Mouse (Mus musculus): ENCODE measurements around the gene Frrs1l. TPM values are rescaled to one million over a fixed set of nuclear protein-coding genes. Genes with fewer than 3 reads are reported as not detected.

Gene Frrs1l
- polyA plus RNA-seq, 1 experiment from 2014 or later: 1.1 TPM

DNA sequence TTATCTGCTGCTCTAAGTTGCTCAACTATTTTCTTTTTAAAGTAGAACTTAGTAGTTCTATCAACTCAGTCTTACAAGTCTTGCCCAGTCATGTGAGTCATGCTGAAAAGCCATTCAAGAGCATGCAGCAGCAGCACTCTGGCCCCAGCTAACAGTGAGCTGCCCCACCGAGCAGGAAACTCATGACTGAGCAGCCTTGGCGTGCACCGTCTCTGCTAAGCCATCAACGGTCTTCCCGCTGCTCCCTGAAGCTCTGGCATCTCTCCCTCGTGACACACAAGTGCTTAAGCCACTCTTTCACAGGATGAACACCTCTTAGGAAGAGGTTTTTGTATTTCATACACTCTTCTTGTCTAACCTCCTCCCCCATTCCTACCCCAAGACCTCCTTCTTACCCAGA is 53.1 kb downstream of the Frrs1l start:
- Histone ChIP-seq H3K36me3 (peaks cover 3% of the 10 kb centered on the region; the same call in 1 of the 2 replicates), H3K27ac (no peak overlapping the region)
- ATAC-seq (ENCODE audit: insufficient read depth, low FRiP score, low read depth): no peak

DNA sequence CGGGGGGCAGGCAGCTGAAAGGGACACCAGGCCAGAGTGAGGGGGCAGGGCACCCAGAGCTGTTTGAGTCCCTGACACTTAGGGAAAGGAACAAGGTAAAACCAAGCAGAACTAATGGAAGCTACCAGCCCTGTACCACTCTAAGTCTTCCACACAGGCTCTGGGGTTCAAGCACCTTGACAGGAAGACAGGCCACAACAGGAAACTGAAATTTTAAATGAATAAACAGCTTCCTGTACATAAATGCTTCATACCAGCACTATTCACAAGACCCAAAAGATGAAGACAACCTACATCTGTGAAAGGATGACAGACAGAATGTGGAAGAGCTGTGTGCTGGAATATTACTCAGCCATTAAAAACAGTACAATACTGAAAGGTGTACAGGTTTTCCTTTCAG is 54.9 kb downstream of the Frrs1l start:
- H3K4me1 ChIP-seq: no peaks in the 10 kb centered on the region
- no CpG with 5 or more reads among the region's 1 CpGs for WGBS
- H3K4me2 ChIP-seq: no peak overlapping the region
- H3K4me3 ChIP-seq (replicated peaks): no peak overlapping the region
- H3K27me3 ChIP-seq (replicated peaks): no peaks in the 10 kb centered on the region
- peaks cover 3% of the 10 kb centered on the region; the same call in 1 of the 2 replicates for H3K36me3 ChIP-seq
- no peaks in the 10 kb centered on the region for H3K9me3 ChIP-seq
- ATAC-seq (ENCODE audit: insufficient read depth, low FRiP score, low read depth): no peak
- no peak overlapping the region for H3K27ac ChIP-seq
- H3K9ac ChIP-seq: no peak overlapping the region

More for the DNA sequence above, 53.1 kb downstream of the Frrs1l start:
- no peak overlapping the region for H3K4me2 ChIP-seq
- H3K9ac ChIP-seq: no peak overlapping the region
- H3K4me1 ChIP-seq: no peaks in the 10 kb centered on the region
- 52% methylated on average over 6 of the region's 6 CpGs for WGBS
- no peak overlapping the region for H3K4me3 ChIP-seq (replicated peaks)
- H3K9me3 ChIP-seq: no peaks in the 10 kb centered on the region
- H3K27me3 ChIP-seq (replicated peaks): no peaks in the 10 kb centered on the region

DNA sequence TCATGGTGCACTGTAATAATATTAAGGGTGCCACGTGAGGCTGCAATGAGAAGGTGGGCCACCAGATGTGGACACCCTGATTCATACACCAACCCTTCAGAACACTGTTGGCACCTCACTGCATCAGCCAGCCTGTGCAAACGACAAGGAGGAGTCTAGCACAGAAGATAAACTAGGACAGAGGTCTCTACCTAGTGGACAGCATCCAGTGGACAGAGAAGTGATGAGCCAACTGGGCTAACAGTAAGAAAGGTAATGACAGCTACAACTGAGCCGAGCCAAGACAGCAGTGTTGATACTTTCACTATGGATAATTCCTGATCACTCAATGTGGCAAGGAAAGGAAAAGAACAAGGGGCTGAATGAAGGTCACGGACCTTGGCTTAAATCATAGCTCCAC is 57.0 kb downstream of the Frrs1l start:
- H3K4me1 ChIP-seq: no peaks in the 10 kb centered on the region
- no peak overlapping the region for H3K27ac ChIP-seq
- peaks cover 3% of the 10 kb centered on the region; the same call in 1 of the 2 replicates for H3K36me3 ChIP-seq
- H3K9ac ChIP-seq: no peak overlapping the region
- no peak overlapping the region for H3K4me2 ChIP-seq
- ATAC-seq (ENCODE audit: insufficient read depth, low FRiP score, low read depth): no peak
- H3K9me3 ChIP-seq: no peaks in the 10 kb centered on the region
- H3K4me3 ChIP-seq (replicated peaks): no peak overlapping the region
- WGBS: 89% methylated on average over 4 of the region's 4 CpGs
- no peaks in the 10 kb centered on the region for H3K27me3 ChIP-seq (replicated peaks)

DNA sequence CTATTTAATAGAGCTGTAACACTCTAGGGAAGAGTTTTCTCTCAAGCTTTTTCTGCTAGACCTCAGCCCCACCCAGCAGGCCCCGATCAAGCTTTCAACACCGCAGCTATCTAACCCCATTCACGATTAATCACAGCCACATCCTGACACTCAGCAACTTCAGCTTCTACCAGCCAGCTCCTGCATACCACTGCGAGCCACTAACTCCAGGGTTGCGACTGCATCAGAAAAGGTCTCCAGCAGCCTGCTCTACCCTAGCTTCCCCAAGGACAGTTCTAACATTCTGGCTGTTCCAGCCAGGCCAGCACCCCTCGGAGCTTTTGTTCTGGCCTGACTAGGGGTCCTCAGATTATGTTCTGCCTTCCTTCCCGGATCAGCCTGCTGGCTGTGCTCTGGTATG is 58.1 kb downstream of the Frrs1l start:
- H3K36me3 ChIP-seq: peaks cover 3% of the 10 kb centered on the region; the same call in 1 of the 2 replicates
- H3K4me2 ChIP-seq: no peak overlapping the region
- H3K4me1 ChIP-seq: no peaks in the 10 kb centered on the region
- no peaks in the 10 kb centered on the region for H3K27me3 ChIP-seq (replicated peaks)
- WGBS: 69% methylated on average over 7 of the region's 7 CpGs
- ATAC-seq (ENCODE audit: insufficient read depth, low FRiP score, low read depth): no peak
- no peaks in the 10 kb centered on the region for H3K9me3 ChIP-seq
- H3K4me3 ChIP-seq (replicated peaks): no peak overlapping the region
- no peak overlapping the region for H3K27ac ChIP-seq
- no peak overlapping the region for H3K9ac ChIP-seq

DNA sequence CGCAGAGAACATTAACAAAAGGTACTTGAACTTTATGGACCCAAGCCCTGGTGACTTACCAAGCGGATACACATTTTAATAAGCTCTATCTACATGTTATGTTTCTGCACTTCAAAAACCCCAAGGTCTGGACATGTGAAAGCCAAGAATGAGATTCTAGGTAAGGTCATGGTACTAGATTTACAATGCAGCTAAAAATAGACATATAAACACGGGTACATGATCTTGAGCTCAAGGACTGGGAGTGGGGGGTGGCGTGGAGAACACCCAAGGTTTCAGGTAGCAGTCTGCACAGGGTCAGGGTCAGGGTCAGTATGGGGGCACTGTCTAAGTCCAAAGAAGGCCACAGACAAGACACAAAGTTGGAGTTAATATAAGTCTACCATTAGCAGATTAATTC is 59.9 kb downstream of the Frrs1l start:
- Histone ChIP-seq H3K4me3 (replicated peaks) (no peak overlapping the region), H3K27me3 (replicated peaks) (no peaks in the 10 kb centered on the region), H3K27ac (no peak overlapping the region), H3K4me1 (no peaks in the 10 kb centered on the region), H3K4me2 (no peak overlapping the region), H3K36me3 (peaks cover 2% of the 10 kb centered on the region; the same call in 1 of the 2 replicates), H3K9me3 (no peaks in the 10 kb centered on the region), H3K9ac (no peak overlapping the region)
- 71% methylated on average over 4 of the region's 4 CpGs for WGBS
- ATAC-seq (ENCODE audit: insufficient read depth, low FRiP score, low read depth): no peak

DNA sequence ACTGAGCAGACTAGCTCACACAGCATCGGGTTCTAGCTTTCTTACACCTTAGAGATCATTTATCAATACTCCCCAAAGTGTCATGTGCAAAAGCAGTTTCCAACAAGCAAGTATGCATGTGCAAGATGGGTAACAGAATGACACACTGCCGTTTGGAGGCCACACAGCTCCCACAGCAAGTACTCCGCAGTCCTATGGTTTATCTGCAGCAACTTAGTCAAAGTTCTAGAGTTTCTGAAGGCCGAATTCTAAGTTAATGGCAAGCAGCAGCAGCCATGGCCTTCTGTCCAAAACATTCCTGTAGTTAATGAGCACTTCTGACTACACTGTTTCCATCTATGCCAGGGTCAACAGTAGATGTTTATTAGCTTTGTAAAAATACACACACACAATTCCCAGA is 63.2 kb downstream of the Frrs1l start:
- Histone ChIP-seq H3K9ac (no peak overlapping the region), H3K36me3 (peaks cover 25% of the 10 kb centered on the region), H3K4me3 (replicated peaks) (no peak overlapping the region), H3K4me1 (no peaks in the 10 kb centered on the region), H3K4me2 (no peak overlapping the region), H3K27me3 (replicated peaks) (no peaks in the 10 kb centered on the region), H3K27ac (no peak overlapping the region), H3K9me3 (no peaks in the 10 kb centered on the region)
- ATAC-seq (ENCODE audit: insufficient read depth, low FRiP score, low read depth): no peak
- 80% methylated on average over 4 of the region's 4 CpGs for WGBS

DNA sequence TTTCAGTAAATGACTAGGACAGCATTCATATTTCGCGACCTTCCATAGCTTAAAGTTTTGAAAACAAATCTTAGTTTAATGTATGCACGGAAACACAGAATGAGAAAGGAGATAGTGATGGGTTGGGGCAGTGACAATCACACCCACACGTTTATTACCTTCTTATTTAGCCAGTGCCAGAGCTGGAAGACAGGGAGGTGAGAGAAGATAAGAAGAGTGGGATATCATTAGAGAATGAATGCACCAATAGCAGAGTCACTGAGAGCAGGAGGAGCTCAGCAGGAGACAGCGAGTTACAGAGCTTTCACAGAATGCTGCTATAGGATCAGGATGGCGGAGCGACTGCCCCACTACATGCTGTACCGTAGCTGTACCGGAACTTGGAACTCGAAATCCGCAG is 68.0 kb downstream of the Frrs1l start:
- H3K27me3 ChIP-seq (replicated peaks): no peaks in the 10 kb centered on the region
- no peak overlapping the region for H3K4me3 ChIP-seq (replicated peaks)
- no peaks in the 10 kb centered on the region for H3K4me1 ChIP-seq
- H3K9ac ChIP-seq: no peak overlapping the region
- H3K9me3 ChIP-seq: no peaks in the 10 kb centered on the region
- 92% methylated on average over 11 of the region's 11 CpGs for WGBS
- ATAC-seq (ENCODE audit: insufficient read depth, low FRiP score, low read depth): no peak
- H3K36me3 ChIP-seq: peaks cover 25% of the 10 kb centered on the region
- no peak overlapping the region for H3K4me2 ChIP-seq
- no peak overlapping the region for H3K27ac ChIP-seq

DNA sequence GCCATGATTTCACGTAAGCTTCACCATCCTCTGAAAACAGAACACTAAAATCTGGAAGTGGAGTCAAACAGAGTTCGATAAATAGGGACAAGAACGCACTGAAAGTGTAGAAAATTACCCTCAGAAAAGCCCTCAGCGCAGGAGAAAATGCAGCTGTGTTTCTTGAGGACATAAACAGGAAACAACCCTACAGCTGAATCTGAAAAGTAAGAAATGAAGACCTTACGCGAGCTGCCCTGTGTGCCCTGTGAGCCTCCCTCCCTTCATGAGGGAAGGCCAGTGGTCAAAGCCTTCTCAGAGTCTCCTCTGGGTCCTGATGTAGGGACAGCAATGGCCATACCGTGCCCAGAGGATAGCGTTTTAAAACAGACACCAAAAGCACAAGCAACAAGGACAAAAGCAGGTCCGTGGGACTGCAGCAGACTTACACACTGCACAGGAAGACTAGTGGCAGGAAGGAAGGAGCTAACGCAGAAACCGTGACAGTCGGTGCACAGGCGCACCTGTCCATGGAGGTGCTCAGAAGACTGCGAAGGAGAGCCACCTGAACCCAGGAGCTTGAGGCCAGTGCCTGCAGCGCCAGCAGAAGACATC is 74.4 kb downstream of the Frrs1l start:
- Histone ChIP-seq H3K9me3 (no peaks in the 10 kb centered on the region), H3K4me1 (no peaks in the 10 kb centered on the region), H3K36me3 (peaks cover 25% of the 10 kb centered on the region), H3K9ac (no peak overlapping the region), H3K27me3 (replicated peaks) (no peaks in the 10 kb centered on the region), H3K4me3 (replicated peaks) (no peak overlapping the region), H3K4me2 (no peak overlapping the region), H3K27ac (no peak overlapping the region)
- ATAC-seq (ENCODE audit: insufficient read depth, low FRiP score, low read depth): no peak
- 80% methylated on average over 15 of the region's 15 CpGs for WGBS

DNA sequence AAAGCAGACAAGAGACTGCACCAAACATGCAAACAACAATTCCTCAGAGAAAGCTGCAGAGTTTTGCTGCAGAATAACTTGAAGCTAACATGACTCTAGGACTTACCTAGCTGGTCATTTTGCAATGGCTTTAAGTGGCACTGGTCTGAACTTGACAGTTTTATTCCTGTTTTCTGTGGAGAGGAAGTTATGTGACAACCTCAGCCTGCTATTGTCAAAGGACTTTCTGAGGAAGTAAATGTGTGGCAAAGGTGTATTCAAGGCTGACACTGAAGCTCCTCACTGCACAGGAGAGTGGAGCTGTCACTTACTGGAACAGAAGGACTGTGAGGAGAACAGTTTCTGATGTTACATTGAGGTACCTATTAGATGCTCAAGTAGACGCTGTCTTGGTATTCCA is 75.4 kb downstream of the Frrs1l start:
- Histone ChIP-seq H3K9ac (no peak overlapping the region), H3K4me3 (replicated peaks) (no peak overlapping the region), H3K9me3 (no peaks in the 10 kb centered on the region), H3K27ac (no peak overlapping the region), H3K4me2 (no peak overlapping the region), H3K27me3 (replicated peaks) (no peaks in the 10 kb centered on the region), H3K4me1 (no peaks in the 10 kb centered on the region), H3K36me3 (peaks cover 34% of the 10 kb centered on the region)
- no peak for ATAC-seq (ENCODE audit: insufficient read depth, low FRiP score, low read depth)
- WGBS: 81% methylated on average over 1 of the region's 1 CpGs

DNA sequence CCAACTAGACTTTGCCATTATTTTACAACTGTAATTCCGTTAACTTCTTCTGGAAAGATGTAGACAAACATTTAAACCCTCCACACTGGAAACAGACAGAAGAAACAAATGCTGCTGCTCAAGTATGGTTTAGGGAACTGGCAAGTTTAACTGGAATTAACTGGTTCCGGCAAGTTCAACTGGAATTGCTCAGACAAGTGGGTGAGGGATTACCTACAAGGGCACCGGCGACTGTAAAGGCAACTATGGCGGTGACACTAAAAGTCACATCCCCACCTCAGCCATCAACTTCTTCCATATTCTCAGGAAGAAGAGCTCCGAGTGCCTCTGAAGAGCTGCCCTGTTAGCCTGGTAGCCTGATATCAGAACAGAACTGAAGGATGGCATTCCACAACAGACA is 75.9 kb downstream of the Frrs1l start:
- Histone ChIP-seq H3K4me1 (no peaks in the 10 kb centered on the region), H3K4me3 (replicated peaks) (no peak overlapping the region), H3K27ac (no peak overlapping the region), H3K9me3 (no peaks in the 10 kb centered on the region), H3K27me3 (replicated peaks) (no peaks in the 10 kb centered on the region), H3K36me3 (peaks cover 37% of the 10 kb centered on the region), H3K4me2 (no peak overlapping the region), H3K9ac (no peak overlapping the region)
- WGBS: 85% methylated on average over 6 of the region's 6 CpGs
- ATAC-seq (ENCODE audit: insufficient read depth, low FRiP score, low read depth): no peak

DNA sequence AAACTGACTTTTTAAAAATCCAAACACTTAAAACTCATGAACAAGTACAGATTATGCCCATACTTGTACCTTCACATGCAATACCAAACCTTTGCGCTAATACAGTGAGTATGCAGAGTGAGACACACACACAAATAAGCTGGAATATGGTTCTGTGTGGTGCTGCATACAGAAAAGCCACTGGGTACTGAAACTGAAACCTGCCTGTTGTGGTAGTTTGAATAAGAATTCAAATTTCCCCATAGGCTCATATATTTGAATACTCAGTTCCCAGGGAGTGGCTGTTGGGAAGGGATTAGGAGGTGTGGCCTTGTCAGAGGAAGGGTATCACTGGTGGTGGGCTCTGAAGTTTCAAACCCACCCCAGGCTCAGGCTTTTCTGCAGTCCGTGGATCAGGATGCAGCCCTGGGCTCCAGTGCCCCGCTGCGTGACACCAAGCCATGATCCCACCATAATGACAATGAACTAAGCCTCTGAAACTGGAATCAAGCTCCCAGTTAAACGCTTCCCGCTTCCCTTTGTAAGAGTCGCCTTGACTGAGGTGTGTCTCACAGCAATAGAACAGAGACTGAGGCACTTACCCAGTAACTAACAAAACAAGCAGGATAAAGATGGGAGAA is 77.7 kb downstream of the Frrs1l start:
- Histone ChIP-seq H3K4me2 (no peak overlapping the region), H3K27me3 (replicated peaks) (no peaks in the 10 kb centered on the region), H3K27ac (no peak overlapping the region), H3K36me3 (peaks cover 38% of the 10 kb centered on the region), H3K4me3 (replicated peaks) (no peak overlapping the region), H3K4me1 (no peaks in the 10 kb centered on the region), H3K9me3 (no peaks in the 10 kb centered on the region), H3K9ac (no peak overlapping the region)
- WGBS: 87% methylated on average over 7 of the region's 7 CpGs
- ATAC-seq (ENCODE audit: insufficient read depth, low FRiP score, low read depth): no peak

DNA sequence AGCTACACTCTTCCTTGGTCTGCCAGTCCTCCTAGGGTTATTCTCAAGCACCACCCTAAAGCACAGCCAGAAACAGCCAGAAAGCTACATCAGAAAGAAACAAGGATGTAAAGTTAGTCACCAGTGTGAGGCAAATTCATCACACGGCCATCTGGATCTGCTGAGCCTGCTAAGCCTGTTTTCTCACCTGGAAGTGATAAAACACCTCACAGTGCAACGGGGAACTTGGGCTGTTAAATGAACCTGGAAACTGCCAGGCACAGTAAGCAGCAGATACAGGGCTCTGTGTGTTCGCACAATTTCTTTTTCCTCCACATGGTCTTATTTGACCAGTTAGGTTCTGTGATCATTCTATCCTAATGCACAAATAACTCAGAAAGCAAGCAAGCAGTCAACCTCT is 80.6 kb downstream of the Frrs1l start:
- Histone ChIP-seq H3K27me3 (replicated peaks) (no peaks in the 10 kb centered on the region), H3K4me2 (no peak overlapping the region), H3K4me1 (no peaks in the 10 kb centered on the region), H3K36me3 (peaks cover 42% of the 10 kb centered on the region), H3K9ac (no peak overlapping the region), H3K9me3 (no peaks in the 10 kb centered on the region), H3K27ac (no peak overlapping the region), H3K4me3 (replicated peaks) (no peak overlapping the region)
- 75% methylated on average over 3 of the region's 3 CpGs for WGBS
- no peak for ATAC-seq (ENCODE audit: insufficient read depth, low FRiP score, low read depth)

DNA sequence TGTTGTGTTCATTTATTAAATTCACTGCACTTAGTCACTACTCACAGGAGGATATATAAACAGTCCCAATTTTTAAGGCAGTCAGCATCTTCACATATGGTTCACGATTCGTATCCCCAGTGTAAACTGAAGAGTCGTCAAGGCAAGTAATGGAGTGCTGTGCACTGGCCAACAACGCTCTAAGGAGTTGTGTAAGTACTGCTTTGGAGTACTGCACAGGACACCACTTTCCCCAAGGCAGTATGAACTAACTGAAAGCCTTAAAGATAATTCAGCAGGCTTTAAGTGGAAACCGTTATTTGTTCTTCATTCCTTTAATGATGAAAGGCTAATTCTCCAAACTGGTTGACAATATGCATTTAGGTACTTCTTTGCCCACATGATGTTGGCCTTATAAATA is 82.5 kb downstream of the Frrs1l start:
- peaks cover 53% of the 10 kb centered on the region for H3K36me3 ChIP-seq
- H3K27ac ChIP-seq: no peak overlapping the region
- H3K27me3 ChIP-seq (replicated peaks): no peaks in the 10 kb centered on the region
- 84% methylated on average over 5 of the region's 5 CpGs for whole genome bisulfite sequencing
- ATAC-seq (ENCODE audit: insufficient read depth, low FRiP score, low read depth): no peak
- no peaks in the 10 kb centered on the region for H3K9me3 ChIP-seq
- no peak overlapping the region for H3K4me3 ChIP-seq (replicated peaks)
- no peak overlapping the region for H3K4me2 ChIP-seq
- no peaks in the 10 kb centered on the region for H3K4me1 ChIP-seq
- H3K9ac ChIP-seq: no peak overlapping the region

All from stomach, embryonic 15.5 days (tissue).